Comparison of ENCODE assay signal across 12 mouse cellular contexts in genomic region chr9:61872246-61872941, GRCm38 (mm10). TPM values are rescaled to one million over a fixed set of nuclear protein-coding genes. Genes with fewer than 3 reads are reported as not detected.
DNase-seq lines count a peak whose midpoint lies in the region; ATAC-seq and TF ChIP-seq lines count a peak whose summit lies in the region.
"Had no signal": no experiment of that assay in that cellular context is flagged by ENCODE, and none has a peak within 500 bp of the region (broad histone marks: within the 10 kb centered on the region; RNA-seq: fewer than 3 reads in every experiment).

No protein-coding gene starts in this region.

- DNase-seq in frontal cortex, adult 2 months (ENCODE audit: extremely low spot score in 1 of 2, low spot score in 1 of 2), result peak; percentile 17 to 43
- DNase-seq in frontal cortex, postnatal 25 days (ENCODE audit: low spot score in 2 of 2), result no peak
- DNase-seq in forebrain, embryonic 11.5 days (ENCODE audit: low spot score), result peak; percentile 86
- DNase-seq in hindbrain, postnatal 0 days (ENCODE audit: low spot score), result peak; percentile 62
- DNase-seq in T-cell, adult 2 months (ENCODE audit: low spot score), result no peak
- DNase-seq in spleen, postnatal 14 days (ENCODE audit: low spot score in 2 of 2), result no peak
- no peak for DNase-seq in thymus, postnatal 0 days (ENCODE audit: low spot score)
- DNase-seq: gastrocnemius, postnatal 14 days; kidney, postnatal 25 days; lung, adult 2 months had no signal

- no peaks in the 10 kb centered on the region for H3K9me3 ChIP-seq in forebrain, embryonic 11.5 days (ENCODE audit: control insufficient read depth, low read length)
- H3K9me3 ChIP-seq in hindbrain, postnatal 0 days (ENCODE audit: low read length), result no peaks in the 10 kb centered on the region
- no peaks in the 10 kb centered on the region for H3K9me3 ChIP-seq in neural tube, embryonic 14.5 days (ENCODE audit: control insufficient read depth, low read length)
- H3K9me3 ChIP-seq: embryonic facial prominence, embryonic 12.5 days had no signal

- no peaks in the 10 kb centered on the region; the same call in 1 of the 2 replicates for H3K27me3 ChIP-seq in forebrain, embryonic 11.5 days (ENCODE audit: control insufficient read depth, insufficient read depth, low read length)
- no peaks in the 10 kb centered on the region for H3K27me3 ChIP-seq in hindbrain, postnatal 0 days (ENCODE audit: insufficient read depth, low read length)
- H3K27me3 ChIP-seq in neural tube, embryonic 14.5 days (ENCODE audit: control insufficient read depth, insufficient read depth, low read length), result no peaks in the 10 kb centered on the region

- TF ChIP-seq CTCF in hindbrain, postnatal 0 days (IDR thresholded peaks at IDR 0.05; ENCODE audit: low read depth), result no peak

- H3K9ac ChIP-seq in forebrain, embryonic 11.5 days (ENCODE audit: low read length), result peak overlapping the region; percentile 13; the same call in 1 of the 2 replicates
- H3K9ac ChIP-seq in hindbrain, postnatal 0 days (replicated peaks; ENCODE audit: low read length), result no peak overlapping the region
- H3K9ac ChIP-seq in neural tube, embryonic 14.5 days (replicated peaks; ENCODE audit: low read depth, low read length), result no peak overlapping the region
- H3K9ac ChIP-seq: embryonic facial prominence, embryonic 12.5 days had no signal

- H3K4me2 ChIP-seq in forebrain, embryonic 11.5 days (ENCODE audit: low read depth, low read length, severe bottlenecking), result peak overlapping the region; percentile 21; the same call in 1 of the 2 replicates
- no peak overlapping the region for H3K4me2 ChIP-seq in hindbrain, postnatal 0 days (ENCODE audit: low read depth, low read length)
- no peak overlapping the region for H3K4me2 ChIP-seq in neural tube, embryonic 14.5 days (ENCODE audit: low read depth, low read length)
- H3K4me2 ChIP-seq: embryonic facial prominence, embryonic 12.5 days had no signal

- 10% methylated on average over 8 of the region's 8 CpGs for WGBS in forebrain, embryonic 11.5 days
- 27% methylated on average over 8 of the region's 8 CpGs for WGBS in hindbrain, postnatal 0 days
- WGBS in neural tube, embryonic 14.5 days, result 19% methylated on average over 8 of the region's 8 CpGs

- peak overlapping the region; percentile 90 for H3K27ac ChIP-seq in forebrain, embryonic 11.5 days (ENCODE audit: low read depth, low read length)
- H3K27ac ChIP-seq in hindbrain, postnatal 0 days, result no peak overlapping the region
- H3K27ac ChIP-seq in neural tube, embryonic 14.5 days (ENCODE audit: low read depth, low read length), result peak overlapping the region; percentile 34; the same call in 1 of the 2 replicates
- H3K27ac ChIP-seq: embryonic facial prominence, embryonic 12.5 days had no signal

- H3K36me3 ChIP-seq in forebrain, embryonic 11.5 days (ENCODE audit: control insufficient read depth, insufficient read depth, low read length), result no peaks in the 10 kb centered on the region
- H3K36me3 ChIP-seq in hindbrain, postnatal 0 days (ENCODE audit: insufficient read depth, low read length), result no peaks in the 10 kb centered on the region
- H3K36me3 ChIP-seq in neural tube, embryonic 14.5 days (ENCODE audit: control insufficient read depth, insufficient read depth, low read length), result no peaks in the 10 kb centered on the region
- H3K36me3 ChIP-seq: embryonic facial prominence, embryonic 12.5 days had no signal

- H3K4me3 ChIP-seq in forebrain, embryonic 11.5 days (ENCODE audit: low read depth, low read length), result no peak overlapping the region
- no peak overlapping the region for H3K4me3 ChIP-seq in hindbrain, postnatal 0 days (ENCODE audit: low read length)
- no peak overlapping the region for H3K4me3 ChIP-seq in neural tube, embryonic 14.5 days (ENCODE audit: low read depth, low read length)
- H3K4me3 ChIP-seq: embryonic facial prominence, embryonic 12.5 days had no signal

- H3K4me1 ChIP-seq in forebrain, embryonic 11.5 days (replicated peaks; ENCODE audit: control insufficient read depth, insufficient read depth, low read length), result peaks cover 35% of the 10 kb centered on the region
- H3K4me1 ChIP-seq in hindbrain, postnatal 0 days (ENCODE audit: insufficient read depth, low read length), result peaks cover 8% of the 10 kb centered on the region; the same call in 1 of the 2 replicates
- H3K4me1 ChIP-seq in neural tube, embryonic 14.5 days (ENCODE audit: control insufficient read depth, insufficient read depth, low read length), result peaks cover 27% of the 10 kb centered on the region

- peak; percentile 94 for ATAC-seq in forebrain, embryonic 11.5 days (replicated peaks; ENCODE audit: low FRiP score)
- peak; percentile 75 for ATAC-seq in hindbrain, postnatal 0 days
- ATAC-seq in neural tube, embryonic 14.5 days (ENCODE audit: low read depth), result peak; percentile 54; the same call in 1 of the 2 replicates

RNA-seq across cellular contexts. Expression of gene Rplp1, which starts 41.9 kb away (rescaled TPM):
- polyA plus RNA-seq in frontal cortex, adult 2 months (2012; rRNA removed), result 3,748 and 3,865 TPM in 2 replicates
- polyA plus RNA-seq in forebrain, embryonic 11.5 days (2014; fragmentation: Nextera tagmentation; extraction: Ambion mirVana), result 1,000 and 1,067 TPM in 2 replicates
- total RNA-seq in hindbrain, postnatal 0 days (2014; rRNA removed), result 2,832 and 4,239 TPM in 2 replicates
- polyA plus RNA-seq in hindbrain, postnatal 0 days (2015; fragmentation: Nextera tagmentation; extraction: Ambion mirVana), result 1,070 and 1,080 TPM in 2 replicates
- polyA plus RNA-seq in neural tube, embryonic 14.5 days (2014; fragmentation: Nextera tagmentation; extraction: Ambion mirVana), result 964 and 1,031 TPM in 2 replicates
- polyA plus RNA-seq in thymus, postnatal 0 days (2015; fragmentation: Nextera tagmentation; extraction: Ambion mirVana), result 2,029 and 2,097 TPM in 2 replicates

Comparison
In these comparisons a context has a peak if more than half of its experiments do, and no peak if none do; other contexts are left out.
1. DNase-seq: peak in frontal cortex, adult 2 months (2 of 2), forebrain, embryonic 11.5 days (single experiment) and hindbrain, postnatal 0 days (single experiment); none in frontal cortex, postnatal 25 days (0 of 2), T-cell, adult 2 months (single experiment), spleen, postnatal 14 days (0 of 2) and thymus, postnatal 0 days (single experiment).
2. Peak in every context shown above with its lines, with median percentiles within 50 percentile points of each other: ATAC-seq.